Mouse (Mus musculus) left cerebral cortex, postnatal 25 days (tissue): ENCODE measurements at regions not wholly inside any gene's neighbourhood (a gene's known extent, or its start where the extent isn't known, plus 50 kb on each side); places are given as distances from the start of the nearest gene placed in this dataset.
A peak's percentile ranks its signal among the peaks of the same experiment; 100 is the strongest.

Experiments
- DNase-seq, 2 experiments: peaks; one replicate each; pipeline ENCODE4 v3.0.0; 2022; ENCODE audit warnings: low spot score in 2 of 2, mixed read lengths in 1 of 2
- intact Hi-C: fragments of 180-260 bp; cut with DNase I; formaldehyde crosslinking; loops from one replicate; pipeline ENCODE4 v1.15.1; 2025

- no peak for DNase-seq
- intact Hi-C loops = no loop called here
These were observed 273.0 kb upstream of the Ldb2 start for GRCm38 (mm10) chr5:45072529-45072928.

DNA sequence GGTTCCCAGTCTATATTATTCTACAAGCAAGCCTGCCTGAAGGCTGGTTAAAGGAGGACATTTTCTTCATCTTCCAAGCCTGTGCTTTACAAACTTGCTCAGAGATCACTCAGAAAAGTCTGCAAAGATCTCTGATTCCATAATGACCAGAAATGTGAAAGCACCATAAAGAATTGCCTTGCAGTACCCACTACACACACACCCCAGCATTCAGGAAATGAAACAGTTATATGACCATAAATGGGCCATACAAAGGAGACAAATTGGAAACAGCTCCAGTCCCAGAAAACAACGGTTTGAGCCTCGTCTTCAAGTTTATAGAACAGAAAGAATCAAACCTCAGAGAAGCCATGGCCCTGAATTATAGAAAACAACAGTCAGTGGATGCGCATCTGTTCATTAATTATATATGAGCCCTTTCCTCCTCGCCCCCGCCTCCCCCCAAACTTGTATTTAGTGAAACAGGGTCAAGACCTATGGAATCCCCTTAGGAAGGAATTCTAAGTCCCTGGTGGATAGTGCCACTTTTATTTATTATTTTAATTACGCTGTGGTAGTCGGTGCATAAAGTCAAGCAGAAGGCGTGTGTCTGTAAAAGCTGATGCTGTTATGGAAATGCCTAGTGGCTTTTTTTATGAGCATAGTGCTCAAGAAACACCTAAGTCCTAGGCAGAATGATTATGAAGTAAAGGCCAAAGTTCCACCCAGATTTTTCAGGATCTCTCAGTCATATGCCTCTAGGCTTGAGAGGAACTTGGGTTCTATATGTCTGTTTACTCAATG is 266.6 kb upstream of the Ldb2 start:
- intact Hi-C loops = no loop called here
- no peak for DNase-seq

- DNase-seq = peak; percentile 17 to 75
- intact Hi-C loops = loop anchor here (1.0 kb wide), 1 partner anchor 160 kb away; no protein-coding TSS in a partner anchor
These were observed 263.1 kb upstream of the Ldb2 start for GRCm38 (mm10) chr5:45062567-45062966.

DNA sequence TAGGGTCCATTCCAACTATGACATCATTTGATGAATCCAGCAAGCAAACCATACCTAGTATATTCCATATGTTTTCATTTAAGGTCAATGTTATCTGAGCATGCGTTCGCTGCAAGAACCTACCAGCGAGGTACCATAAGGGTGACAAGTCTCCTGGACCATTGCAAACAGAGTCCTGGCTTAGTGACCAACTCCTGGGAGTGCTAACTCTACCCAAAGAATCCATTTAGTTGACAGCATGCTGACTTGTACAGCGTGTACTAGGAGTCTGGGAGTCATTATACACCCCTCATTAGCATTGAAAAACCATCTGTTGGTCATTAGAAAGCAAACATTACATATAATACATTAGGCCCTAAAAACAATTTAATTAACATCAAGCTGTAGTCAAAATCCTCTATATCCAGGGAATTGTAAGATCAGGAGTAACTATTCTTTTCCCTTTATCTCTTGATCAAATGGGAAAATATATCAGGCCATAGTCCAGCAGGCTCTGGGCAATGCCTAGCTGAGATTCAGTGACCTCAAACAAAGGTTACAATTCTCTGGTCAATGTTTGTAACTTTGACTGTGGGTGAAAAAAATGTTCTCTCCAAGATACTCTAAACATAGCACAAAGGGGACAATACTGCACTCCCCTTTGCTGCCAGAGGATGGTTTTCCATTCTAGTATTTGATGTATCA is 255.9 kb upstream of the Ldb2 start:
- intact Hi-C loops = no loop called here
- no peak for DNase-seq

- DNase-seq = no peak
- intact Hi-C loops = no loop called here
These were observed 249.9 kb upstream of the Ldb2 start for GRCm38 (mm10) chr5:45049410-45049809.

GRCm38 (mm10) chr5:45042914-45043313 is 243.4 kb upstream of the Ldb2 start:
- DNase-seq = no peak
- intact Hi-C loops = no loop called here

GRCm38 (mm10) chr5:45036430-45036829 is 236.9 kb upstream of the Ldb2 start:
- no peak for DNase-seq
- intact Hi-C loops = no loop called here

DNA sequence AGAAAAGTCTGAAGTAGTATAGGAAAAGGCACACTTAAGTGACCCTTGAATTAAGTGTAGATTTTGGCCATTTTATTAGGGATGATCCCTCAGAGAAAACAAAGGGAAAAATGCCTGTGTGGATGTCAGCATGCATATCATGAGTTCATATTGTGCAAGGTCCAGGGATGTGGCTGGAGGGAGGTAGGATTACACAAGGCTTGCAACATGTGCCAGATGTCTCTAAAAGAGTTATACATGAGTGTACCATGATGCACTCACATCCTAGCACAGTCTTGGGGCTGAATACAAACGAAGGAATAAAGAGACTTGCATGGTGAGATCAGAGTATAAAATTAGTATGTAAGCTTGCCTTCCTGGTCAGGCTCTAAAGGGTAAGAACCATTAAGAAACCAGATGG is 233.7 kb upstream of the Ldb2 start:
- intact Hi-C loops = no loop called here
- no peak for DNase-seq

DNA sequence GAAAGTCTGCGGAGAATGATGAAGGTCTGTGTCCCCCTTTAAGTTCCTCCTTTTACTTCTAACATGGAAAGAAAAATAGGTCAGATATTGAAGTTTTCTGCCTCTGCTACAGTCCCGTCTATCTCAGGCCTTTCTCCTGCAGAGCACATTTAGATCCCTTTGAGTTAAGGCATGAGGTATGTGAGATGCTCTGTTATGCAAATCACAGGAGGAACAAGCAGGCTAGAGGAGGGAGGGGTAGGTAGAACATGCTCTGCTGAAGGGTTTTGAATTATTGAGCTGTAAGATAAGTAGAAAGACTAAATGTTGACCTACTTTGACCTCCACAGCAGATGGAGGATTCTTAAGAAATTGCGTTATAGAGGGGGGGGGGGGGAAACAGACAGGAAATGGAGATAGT is 228.4 kb upstream of the Ldb2 start:
- intact Hi-C loops = no loop called here
- DNase-seq = no peak

DNA sequence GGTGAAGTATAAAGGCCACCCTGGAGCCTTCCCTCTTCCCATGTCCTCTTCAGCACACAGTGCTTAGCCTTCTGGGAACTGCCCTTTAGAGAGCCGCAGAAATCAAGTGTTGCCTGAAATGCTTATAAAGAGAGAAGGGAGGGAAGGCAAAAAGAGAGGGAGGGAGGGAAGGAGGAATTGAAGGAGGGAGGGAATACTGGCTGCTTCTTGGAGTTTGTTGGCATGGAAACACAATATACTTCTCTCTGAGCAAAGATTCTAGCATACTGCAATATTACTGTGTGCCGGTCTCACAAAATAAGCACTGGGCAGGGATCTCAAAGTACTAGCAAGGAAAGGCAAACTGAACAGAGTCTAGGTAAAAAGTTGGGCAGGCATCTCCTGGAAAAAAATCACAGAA is 225.9 kb upstream of the Ldb2 start:
- intact Hi-C loops = no loop called here
- peak in 1 of 2 experiments; percentile 12 for DNase-seq

DNA sequence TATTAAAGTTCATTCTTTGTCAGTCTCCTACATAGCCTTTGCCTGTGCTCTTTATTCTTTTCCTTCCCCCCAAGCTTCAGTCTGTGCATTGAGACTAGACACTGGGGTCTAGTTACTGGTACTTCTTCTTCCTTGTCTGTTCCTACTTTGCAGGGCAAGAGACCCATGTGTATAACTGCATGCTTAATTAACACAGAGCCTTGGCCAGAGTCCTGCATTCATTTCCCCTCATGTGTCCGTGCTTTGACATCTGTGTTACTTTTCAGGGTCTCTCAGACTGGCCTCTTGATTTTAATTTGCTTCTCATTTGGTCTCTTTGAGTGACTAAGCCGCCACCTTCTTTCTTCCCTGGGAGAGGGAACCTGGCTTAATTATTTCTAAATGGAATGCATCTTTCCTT is 208.4 kb upstream of the Ldb2 start:
- intact Hi-C loops = no loop called here
- DNase-seq = no peak

GRCm38 (mm10) chr5:45000996-45001395 is 201.5 kb upstream of the Ldb2 start:
- no peak for DNase-seq
- intact Hi-C loops = no loop called here

- intact Hi-C loops = no loop called here
- DNase-seq = no peak
These were observed 199.6 kb upstream of the Ldb2 start for GRCm38 (mm10) chr5:44999032-44999431.

- peak; percentile 14 to 21 for DNase-seq
- intact Hi-C loops = no loop called here
These were observed 176.1 kb upstream of the Ldb2 start for GRCm38 (mm10) chr5:44975456-44976195.

DNA sequence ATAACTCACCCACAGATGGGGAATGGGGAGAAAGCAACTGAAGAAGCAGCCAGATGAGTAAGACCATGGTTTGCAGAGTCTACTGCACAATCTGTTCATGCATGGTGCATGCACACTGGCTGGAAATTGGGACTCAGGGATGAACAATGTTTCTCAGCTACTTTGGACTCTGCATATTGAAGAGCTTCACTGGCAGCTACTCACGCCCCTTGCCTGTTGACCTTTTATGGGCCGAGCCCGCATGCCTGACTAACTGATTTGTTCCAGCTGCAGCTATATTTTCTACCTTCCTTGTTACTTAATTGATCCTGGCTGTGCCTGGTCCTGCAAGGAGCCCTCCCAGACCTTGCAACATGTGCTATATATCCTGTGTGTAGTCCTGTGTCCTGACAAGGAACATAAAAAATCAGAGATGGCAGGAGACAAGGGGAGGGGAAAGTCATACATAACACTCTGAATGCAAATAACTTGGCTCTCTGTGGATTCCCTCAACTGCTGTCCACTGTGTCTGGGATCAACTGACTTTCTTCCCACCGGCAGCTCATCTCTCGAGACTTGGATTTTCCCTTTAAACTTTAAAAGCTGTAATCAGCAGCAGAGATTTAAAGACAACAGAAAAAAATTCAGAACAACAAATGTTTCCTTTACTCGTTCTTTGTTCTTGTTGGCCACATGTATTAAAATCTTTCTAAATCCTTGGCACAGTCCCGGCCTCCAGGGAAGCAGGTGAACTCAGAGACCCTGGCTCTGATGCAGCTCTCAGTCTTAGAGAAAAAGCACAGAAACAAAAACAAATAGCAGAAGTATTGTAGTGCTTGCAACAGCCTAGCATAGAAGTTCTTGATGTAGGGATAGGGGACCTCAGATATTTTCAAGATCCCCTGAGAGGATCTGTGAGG is 143.8 kb upstream of the Ldb2 start:
- peak in 1 of 2 experiments; percentile 25 for DNase-seq
- intact Hi-C loops = no loop called here

DNA sequence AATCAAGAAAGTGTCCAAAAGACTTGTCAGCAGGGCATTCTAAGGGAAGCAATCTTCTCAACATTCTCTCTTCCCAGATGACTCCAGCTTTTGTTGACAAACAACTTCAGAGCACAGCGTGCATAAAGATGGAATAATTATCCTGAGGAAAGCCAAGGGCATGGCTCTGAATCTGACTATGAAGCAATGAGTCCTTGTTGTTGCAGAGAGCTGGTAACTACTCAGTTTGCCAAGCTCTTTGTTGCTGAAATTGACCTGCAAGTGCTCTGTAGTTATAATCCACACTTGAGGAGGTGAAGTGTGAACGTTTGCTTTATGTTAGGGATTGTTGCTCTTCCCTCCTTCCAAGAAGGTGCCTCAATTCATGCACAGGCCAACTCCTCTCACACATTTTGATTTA is 143.1 kb upstream of the Ldb2 start:
- intact Hi-C loops = no loop called here
- no peak for DNase-seq

- intact Hi-C loops = no loop called here
- DNase-seq = no peak
These were observed 126.0 kb upstream of the Ldb2 start for GRCm38 (mm10) chr5:44925476-44925875.

GRCm38 (mm10) chr5:44922129-44922775 is 122.8 kb upstream of the Ldb2 start:
- intact Hi-C loops = no loop called here
- no peak for DNase-seq

DNA sequence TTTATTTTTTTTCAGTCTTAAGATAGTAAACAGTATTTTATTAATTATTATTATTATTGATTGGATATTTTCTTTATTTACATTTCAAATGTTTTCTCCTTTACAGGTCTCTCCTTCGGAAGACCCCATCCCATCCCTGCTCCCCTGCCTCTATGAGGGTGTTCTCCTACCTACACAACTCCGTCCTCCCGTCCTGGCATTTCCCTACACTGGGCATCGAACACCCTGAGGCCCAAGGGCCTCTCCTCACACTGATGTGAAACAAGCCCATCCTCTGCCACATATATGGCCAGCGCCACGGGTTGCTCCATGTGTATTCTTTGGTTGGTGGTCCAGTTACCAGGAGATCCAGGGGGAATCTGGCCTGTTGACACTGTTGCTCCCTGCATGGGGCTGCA is 118.3 kb upstream of the Ldb2 start:
- intact Hi-C loops = no loop called here
- DNase-seq = no peak
